Mouse (Mus musculus): ENCODE data around the gene Rpusd3.

GRCm38 (mm10) chr6:113442087-113442441, 22.9 kb upstream of the Rpusd3 start:
- no peak for TF ChIP-seq POLR2A (IDR thresholded peaks at IDR 0.05; ENCODE audit: extremely low read depth, insufficient read depth, low read length)
- no peak for TF ChIP-seq CTCF (IDR thresholded peaks at IDR 0.05; ENCODE audit: extremely low read depth, insufficient read depth, low read length)

Data from cortical plate, adult 2 months (tissue).